Mouse (Mus musculus) liver, embryonic 13.5 days (tissue): Measurements from ENCODE around the gene B4galt1. TPM values are rescaled to one million over a fixed set of nuclear protein-coding genes. Genes with fewer than 3 reads are reported as not detected.

Experiments
- ATAC-seq: fragments of 200-750 bp; cut with Nextera tagmentation; 2 replicates; pipeline ENCODE4 v1.8.0; 2017; ENCODE audit warnings: low read depth, mild to moderate bottlenecking, moderate number of reproducible peaks, moderate library complexity
- DNase-seq: peaks from one replicate; pipeline ENCODE4 v3.0.0; 2022
- H3K27ac ChIP-seq: fragments of 300-500 bp; sonication (generic); 2 replicates; pipeline ENCODE4 v1.5.1; 2015; ENCODE audit warnings: moderate library complexity, mild to moderate bottlenecking, inconsistent platforms
- H3K27me3 ChIP-seq: fragments of 300-500 bp; sonication (generic); 2 replicates; pipeline ENCODE4 v1.6.1; 2015; ENCODE audit warnings: mild to moderate bottlenecking, inconsistent platforms
- H3K36me3 ChIP-seq: fragments of 300-500 bp; sonication (generic); 2 replicates; pipeline ENCODE4 v1.6.1; 2015; ENCODE audit warnings: mild to moderate bottlenecking, inconsistent platforms
- H3K4me1 ChIP-seq: fragments of 300-500 bp; sonication (generic); replicated peaks from 2 replicates; pipeline ENCODE4 v1.6.1; 2015; ENCODE audit warnings: inconsistent platforms
- H3K4me2 ChIP-seq: fragments of 300-500 bp; sonication (generic); 2 replicates; pipeline ENCODE4 v1.6.1; 2015; ENCODE audit warnings: inconsistent platforms, mild to moderate bottlenecking, moderate library complexity
- H3K4me3 ChIP-seq: fragments of 300-500 bp; sonication (generic); replicated peaks from 2 replicates; pipeline ENCODE4 v1.5.1; 2015; ENCODE audit warnings: mild to moderate bottlenecking, inconsistent platforms
- H3K9ac ChIP-seq: fragments of 300-500 bp; sonication (generic); 2 replicates; pipeline ENCODE4 v1.6.1; 2015; ENCODE audit warnings: mild to moderate bottlenecking, inconsistent platforms
- H3K9me3 ChIP-seq: fragments of 300-500 bp; sonication (generic); replicated peaks from 2 replicates; pipeline ENCODE4 v1.6.1; 2016; ENCODE audit warnings: inconsistent platforms
- WGBS: fragments of 180-500 bp; shearing (Covaris S2); methylation state at CpG from one replicate; pipeline ENCODE4 v1.1.7; 2015; ENCODE audit not compliant: insufficient replicate concordance; 5-methylcytosine and 5-hydroxymethylcytosine counted together
- polyA plus RNA-seq: library from polyadenylated mRNA; unstranded; fragments of >200 nt; fragmentation: Nextera tagmentation; extraction: Ambion mirVana; gene quantifications from 2 replicates; pipeline ENCODE4 v1.2.1, GENCODE M21; 2015

The B4galt1 gene
- polyA plus RNA-seq, 1 experiment from 2014 or later, result 29.9 TPM

DNA sequence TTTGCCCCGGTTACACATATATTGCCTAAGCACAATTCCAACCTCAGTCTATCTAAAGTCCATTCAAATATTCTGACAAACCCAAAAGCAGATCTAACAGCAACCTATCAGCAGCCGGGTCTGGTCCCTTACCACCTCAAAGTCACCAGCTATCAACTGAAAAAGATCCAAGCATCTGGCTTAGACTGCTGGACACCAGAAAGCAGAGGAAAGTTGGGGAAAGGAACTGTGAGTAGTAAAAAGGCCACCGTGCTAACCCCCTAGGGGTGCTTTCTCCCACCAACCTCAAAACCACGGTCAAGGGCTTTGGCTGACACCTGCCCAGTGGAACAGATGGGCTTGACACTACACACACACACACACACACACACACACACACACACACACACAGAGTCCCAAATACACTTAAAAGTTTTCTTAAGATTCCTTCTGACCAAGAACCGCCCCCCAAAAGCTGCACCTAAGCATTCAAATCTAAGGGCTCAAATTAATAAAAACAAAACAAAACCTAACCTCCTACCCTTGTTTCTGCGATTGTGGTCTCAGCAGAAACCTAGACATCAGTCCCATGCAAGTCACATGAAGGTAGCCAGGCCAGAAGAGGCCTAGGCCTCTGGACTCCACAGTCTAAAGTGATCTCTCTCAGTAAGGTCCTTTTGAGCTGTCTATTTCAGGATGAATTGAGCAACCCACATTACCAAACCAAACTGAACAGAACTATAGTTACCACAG lies 2.6 kb downstream of the B4galt1 start:
- H3K4me3 ChIP-seq, result peak overlapping the region; percentile 91
- H3K27ac ChIP-seq, result peak overlapping the region; percentile 95
- H3K9ac ChIP-seq, result peak overlapping the region; percentile 97
- peaks cover 13% of the 10 kb centered on the region for H3K36me3 ChIP-seq
- H3K9me3 ChIP-seq, result no peaks in the 10 kb centered on the region
- WGBS, result 29% methylated on average over 6 of the region's 6 CpGs
- peak overlapping the region; percentile 84 for H3K4me2 ChIP-seq
- no peak for DNase-seq
- ATAC-seq, result no peak; the same call in 1 of the 2 replicates
- H3K4me1 ChIP-seq, result peaks cover 79% of the 10 kb centered on the region
- no peaks in the 10 kb centered on the region for H3K27me3 ChIP-seq

DNA sequence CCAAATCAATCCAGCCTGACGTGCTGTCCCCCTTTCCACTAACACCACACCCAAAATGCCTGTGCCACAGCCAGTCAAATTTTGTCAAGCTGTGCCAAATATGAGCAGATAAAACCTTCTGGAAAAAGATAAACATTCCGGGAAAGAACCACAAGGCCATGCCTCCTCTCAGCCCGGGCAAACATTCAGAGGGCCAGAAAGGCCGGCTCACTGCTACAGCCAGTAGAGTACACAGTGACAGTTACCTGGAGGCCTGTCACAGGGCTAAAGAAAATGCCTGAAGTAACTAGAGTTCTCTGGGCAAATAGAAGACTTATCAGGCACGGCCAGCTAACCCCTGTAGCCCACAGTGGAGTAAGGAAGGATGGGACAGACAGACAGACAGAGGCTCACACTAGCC lies 3.2 kb downstream of the B4galt1 start:
- H3K9me3 ChIP-seq, result no peaks in the 10 kb centered on the region
- peaks cover 13% of the 10 kb centered on the region for H3K36me3 ChIP-seq
- ATAC-seq, result peak; percentile 39
- peak overlapping the region; percentile 84 for H3K4me2 ChIP-seq
- DNase-seq, result peak; percentile 72
- peaks cover 82% of the 10 kb centered on the region for H3K4me1 ChIP-seq
- H3K27me3 ChIP-seq, result no peaks in the 10 kb centered on the region
- H3K4me3 ChIP-seq, result peak overlapping the region; percentile 91
- H3K9ac ChIP-seq, result peak overlapping the region; percentile 97
- H3K27ac ChIP-seq, result peak overlapping the region; percentile 95
- WGBS, result 6% methylated on average over 5 of the region's 5 CpGs

DNA sequence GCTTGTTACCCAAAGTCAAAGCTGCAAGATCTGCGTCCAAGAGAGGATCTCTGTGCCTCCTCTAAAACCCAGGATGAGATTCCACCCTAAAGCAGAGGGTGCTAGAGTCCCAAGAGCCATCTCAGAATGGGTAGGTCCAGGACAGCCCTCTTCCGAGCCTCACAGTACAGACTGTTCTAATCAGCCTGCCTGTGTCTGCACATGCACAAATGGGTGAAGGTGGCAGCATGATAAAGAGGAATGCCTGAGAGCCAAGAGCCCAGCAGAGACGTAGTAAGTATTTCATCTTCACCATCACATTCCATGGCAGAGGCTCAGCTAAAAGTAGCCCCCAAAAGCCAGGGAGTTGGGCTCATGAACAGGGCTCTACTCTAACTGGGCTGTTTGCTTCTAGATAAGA lies 4.3 kb downstream of the B4galt1 start:
- H3K36me3 ChIP-seq, result peaks cover 24% of the 10 kb centered on the region
- peak; percentile 71 for ATAC-seq

DNA sequence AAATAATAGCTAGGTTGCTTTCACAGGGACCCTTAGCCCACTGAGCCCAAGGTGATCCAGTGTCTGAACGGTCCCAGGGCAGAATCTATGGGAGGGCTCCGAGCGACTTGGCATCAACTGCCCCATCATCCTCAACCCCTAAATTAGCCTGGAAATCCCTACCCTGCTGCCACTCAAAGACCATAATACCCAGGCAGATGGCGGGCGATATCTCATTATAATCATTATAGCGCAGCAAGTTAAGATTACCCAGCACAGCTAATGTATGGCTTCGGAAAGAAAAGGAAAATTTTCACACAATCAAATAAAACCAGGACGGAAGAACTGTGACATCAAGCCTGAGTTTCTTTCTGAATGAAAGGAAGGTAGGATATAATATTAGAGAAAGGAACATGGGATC lies 5.6 kb downstream of the B4galt1 start:
- Histone ChIP-seq H3K27me3 (no peaks in the 10 kb centered on the region), H3K4me3 (peak overlapping the region; percentile 91; the same call in 1 of the 2 replicates), H3K4me1 (peaks cover 90% of the 10 kb centered on the region), H3K9me3 (no peaks in the 10 kb centered on the region), H3K27ac (peak overlapping the region; percentile 95; the same call in 1 of the 2 replicates), H3K9ac (peak overlapping the region; percentile 97), H3K4me2 (peak overlapping the region; percentile 84), H3K36me3 (peaks cover 35% of the 10 kb centered on the region)
- ATAC-seq, result no peak
- WGBS, result 88% methylated on average over 8 of the region's 8 CpGs
- DNase-seq, result no peak

More for the DNA sequence above, 4.3 kb downstream of the B4galt1 start:
- Histone ChIP-seq H3K27me3 (no peaks in the 10 kb centered on the region), H3K4me3 (peak overlapping the region; percentile 91), H3K4me2 (peak overlapping the region; percentile 84), H3K4me1 (peaks cover 82% of the 10 kb centered on the region), H3K27ac (peak overlapping the region; percentile 95), H3K9ac (peak overlapping the region; percentile 97), H3K9me3 (no peaks in the 10 kb centered on the region)
- WGBS, result 21% methylated on average over 3 of the region's 3 CpGs
- DNase-seq, result peak; percentile 79

DNA sequence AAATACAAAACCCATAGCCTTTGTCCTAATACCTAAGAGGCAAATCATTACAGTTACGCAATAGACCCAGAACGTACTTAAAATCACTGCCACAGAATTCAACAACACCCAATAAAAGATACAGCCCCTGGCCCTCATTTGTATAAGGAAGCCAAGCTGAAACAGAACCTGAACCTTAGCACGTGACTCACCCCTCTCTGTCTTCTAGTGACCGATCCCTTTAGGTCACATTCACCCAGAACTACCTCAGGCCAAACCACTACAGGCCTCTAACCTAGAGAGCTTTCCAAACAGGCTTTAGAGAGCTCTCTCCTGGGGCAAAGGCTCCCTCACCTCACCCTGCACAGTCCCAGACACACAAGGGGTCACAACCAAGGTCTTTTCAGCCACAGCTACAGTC lies 6.6 kb downstream of the B4galt1 start:
- DNase-seq (no peak), ATAC-seq (no peak)
- Histone ChIP-seq H3K9ac (peak overlapping the region; percentile 97), H3K27me3 (no peaks in the 10 kb centered on the region), H3K9me3 (no peaks in the 10 kb centered on the region), H3K4me2 (peak overlapping the region; percentile 84), H3K27ac (peak overlapping the region; percentile 95), H3K4me3 (peak overlapping the region; percentile 21), H3K36me3 (peaks cover 35% of the 10 kb centered on the region), H3K4me1 (peaks cover 98% of the 10 kb centered on the region)
- WGBS, result 62% methylated on average over 4 of the region's 4 CpGs

DNA sequence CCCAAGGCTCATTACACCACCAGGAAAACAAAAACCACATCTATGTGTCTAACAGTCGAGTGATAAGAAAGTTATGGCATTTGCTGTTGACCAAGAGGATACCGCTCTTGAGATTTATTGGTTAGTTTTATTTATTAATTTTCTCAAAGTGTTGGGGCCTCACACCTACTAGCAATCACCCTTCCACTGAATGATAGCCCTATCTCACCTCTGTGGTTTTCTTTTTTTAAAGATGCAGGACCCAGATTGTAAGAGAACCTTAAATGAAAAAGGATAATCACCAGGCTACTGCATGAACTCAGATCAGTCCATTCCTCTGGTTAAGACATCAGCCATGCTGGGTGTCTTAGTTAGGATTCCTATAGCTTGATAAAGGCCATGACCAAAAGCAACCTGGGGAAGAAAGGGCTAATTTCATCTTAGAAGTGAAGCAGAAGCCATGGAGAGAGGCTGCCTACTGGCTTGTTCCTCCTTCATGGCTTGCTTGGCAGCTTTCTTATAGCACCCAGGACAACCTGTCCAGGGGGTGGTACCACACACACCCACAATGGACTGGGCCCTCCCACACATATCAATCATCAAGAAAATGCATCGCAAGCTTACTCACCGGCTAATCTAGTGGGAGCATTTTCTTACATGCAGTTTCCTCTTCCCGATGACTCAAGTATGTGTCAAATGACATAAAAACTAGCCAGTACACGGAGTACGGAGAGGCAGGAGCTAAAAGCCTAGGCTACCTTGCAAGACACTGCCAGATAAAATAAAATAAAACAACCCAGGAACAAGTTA lies 7.5 kb downstream of the B4galt1 start:
- peak; percentile 33 for DNase-seq
- H3K9me3 ChIP-seq, result no peaks in the 10 kb centered on the region
- peak overlapping the region; percentile 84 for H3K4me2 ChIP-seq
- peaks cover 94% of the 10 kb centered on the region for H3K4me1 ChIP-seq
- 0 out of 2 replicates have a peak, but pooled peaks have one; percentile 15 for ATAC-seq
- peak overlapping the region; percentile 21 for H3K4me3 ChIP-seq
- H3K27ac ChIP-seq, result peak overlapping the region; percentile 95
- WGBS, result 15% methylated on average over 7 of the region's 7 CpGs
- H3K27me3 ChIP-seq, result no peaks in the 10 kb centered on the region
- H3K36me3 ChIP-seq, result peaks cover 35% of the 10 kb centered on the region
- peak overlapping the region; percentile 97 for H3K9ac ChIP-seq

DNA sequence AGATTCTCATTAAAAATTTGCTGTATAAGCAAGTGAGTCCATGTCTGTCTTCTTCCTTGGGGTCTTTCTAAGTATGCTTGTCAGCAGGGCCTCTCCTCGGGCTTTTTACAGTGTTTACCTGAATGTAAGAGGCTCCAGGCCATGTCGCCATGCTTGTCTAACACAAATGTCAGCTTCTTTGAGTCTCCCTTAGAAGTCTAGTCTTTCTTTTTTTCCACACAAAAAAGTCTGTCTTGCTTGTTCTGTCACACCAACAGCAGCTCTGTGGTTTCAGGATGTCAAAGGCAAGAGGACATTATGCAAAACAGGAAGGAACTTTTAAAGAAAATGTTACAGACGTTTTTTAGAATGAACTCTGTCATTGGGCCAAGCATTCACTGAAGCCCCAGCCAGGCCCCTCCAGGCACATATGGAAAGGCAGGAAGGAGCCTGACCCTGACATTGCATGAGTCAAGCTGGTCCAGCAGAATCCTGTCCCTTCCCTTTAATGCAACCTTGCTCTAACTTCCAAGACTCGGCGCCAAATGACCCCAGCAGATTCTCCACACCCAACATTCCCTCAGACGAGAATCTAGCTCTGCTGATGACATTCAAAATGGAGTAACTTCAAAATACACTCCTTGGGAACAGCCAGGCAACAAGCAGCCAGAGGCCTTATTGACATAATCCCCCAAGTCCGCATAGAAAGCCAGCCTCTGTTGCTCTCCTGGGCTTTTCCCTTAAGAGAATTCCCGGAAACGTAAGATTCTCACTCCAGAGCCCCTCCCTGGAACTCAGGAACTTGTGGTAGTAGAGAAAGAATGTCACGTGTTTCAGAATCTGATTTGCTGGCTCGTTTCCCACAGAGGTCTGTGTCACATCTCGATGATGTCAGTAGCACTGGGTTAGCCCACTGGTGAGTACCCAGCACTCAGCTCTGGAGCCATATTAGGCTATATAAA lies 8.7 kb downstream of the B4galt1 start:
- H3K9ac ChIP-seq, result peak overlapping the region; percentile 37; the same call in 1 of the 2 replicates
- H3K4me2 ChIP-seq, result peak overlapping the region; percentile 84
- ATAC-seq (no peak), DNase-seq (no peak)
- peaks cover 40% of the 10 kb centered on the region for H3K36me3 ChIP-seq
- 38% methylated on average over 12 of the region's 12 CpGs for WGBS
- H3K4me3 ChIP-seq, result no peak overlapping the region
- H3K27me3 ChIP-seq, result no peaks in the 10 kb centered on the region
- peaks cover 93% of the 10 kb centered on the region for H3K4me1 ChIP-seq
- peak overlapping the region; percentile 95 for H3K27ac ChIP-seq
- no peaks in the 10 kb centered on the region for H3K9me3 ChIP-seq

DNA sequence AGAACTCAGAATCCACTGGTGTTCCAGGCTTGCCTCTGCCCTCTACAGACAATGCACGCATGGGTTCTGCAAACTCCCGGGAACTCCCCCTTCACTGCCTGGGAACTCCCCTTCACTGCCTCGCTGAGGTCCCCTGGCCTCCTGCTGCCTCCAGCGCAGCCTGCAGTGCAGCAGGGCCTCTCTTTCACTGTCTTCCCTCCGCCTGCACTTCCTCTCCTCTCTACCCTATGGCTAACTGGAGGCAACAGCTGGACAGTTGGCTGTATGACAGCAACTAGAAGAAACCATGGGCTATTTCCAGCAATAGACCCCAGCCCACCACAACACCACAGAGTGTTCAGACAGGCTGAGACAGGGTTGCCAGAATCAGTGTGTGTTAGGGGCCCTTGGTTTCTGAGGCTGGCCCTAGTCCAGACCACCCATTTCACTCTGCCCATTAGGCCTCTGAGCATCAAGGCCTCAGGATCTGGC lies 9.5 kb downstream of the B4galt1 start:
- H3K4me2 ChIP-seq, result peak overlapping the region; percentile 15; the same call in 1 of the 2 replicates
- H3K27ac ChIP-seq, result peak overlapping the region; percentile 95
- H3K4me3 ChIP-seq, result no peak overlapping the region
- H3K9me3 ChIP-seq, result no peaks in the 10 kb centered on the region
- WGBS, result 20% methylated on average over 5 of the region's 5 CpGs
- ATAC-seq, result peak; percentile 30; the same call in 1 of the 2 replicates
- peaks cover 93% of the 10 kb centered on the region for H3K4me1 ChIP-seq
- H3K36me3 ChIP-seq, result peaks cover 44% of the 10 kb centered on the region
- DNase-seq, result no peak
- H3K9ac ChIP-seq, result peak overlapping the region; percentile 37; the same call in 1 of the 2 replicates
- no peaks in the 10 kb centered on the region for H3K27me3 ChIP-seq

DNA sequence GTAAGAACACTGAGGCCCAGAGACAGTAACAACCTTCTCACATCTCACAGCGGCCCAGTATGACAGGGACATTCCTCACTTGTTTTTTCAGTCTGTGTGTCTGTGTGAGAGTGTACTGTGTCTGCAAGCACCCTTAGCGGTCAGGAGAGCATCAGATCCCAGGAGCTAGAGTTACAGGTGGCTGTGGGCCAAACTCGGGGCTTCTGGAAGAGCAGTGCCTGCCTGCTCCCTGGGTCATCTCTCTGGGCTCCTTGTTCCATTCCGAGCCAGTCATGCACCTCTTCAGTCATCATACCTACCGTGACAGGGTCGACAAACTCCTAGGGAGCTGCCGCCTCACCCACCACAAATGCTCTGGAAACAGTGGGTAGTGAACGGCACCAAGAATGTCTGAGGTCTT lies 10.1 kb downstream of the B4galt1 start:
- Histone ChIP-seq H3K9ac (peak overlapping the region; percentile 37; the same call in 1 of the 2 replicates), H3K4me3 (no peak overlapping the region), H3K4me1 (peaks cover 93% of the 10 kb centered on the region), H3K27ac (peak overlapping the region; percentile 95), H3K9me3 (no peaks in the 10 kb centered on the region), H3K36me3 (peaks cover 49% of the 10 kb centered on the region), H3K4me2 (peak overlapping the region; percentile 15; the same call in 1 of the 2 replicates), H3K27me3 (no peaks in the 10 kb centered on the region)
- ATAC-seq (no peak), DNase-seq (no peak)
- WGBS, result 79% methylated on average over 8 of the region's 8 CpGs

DNA sequence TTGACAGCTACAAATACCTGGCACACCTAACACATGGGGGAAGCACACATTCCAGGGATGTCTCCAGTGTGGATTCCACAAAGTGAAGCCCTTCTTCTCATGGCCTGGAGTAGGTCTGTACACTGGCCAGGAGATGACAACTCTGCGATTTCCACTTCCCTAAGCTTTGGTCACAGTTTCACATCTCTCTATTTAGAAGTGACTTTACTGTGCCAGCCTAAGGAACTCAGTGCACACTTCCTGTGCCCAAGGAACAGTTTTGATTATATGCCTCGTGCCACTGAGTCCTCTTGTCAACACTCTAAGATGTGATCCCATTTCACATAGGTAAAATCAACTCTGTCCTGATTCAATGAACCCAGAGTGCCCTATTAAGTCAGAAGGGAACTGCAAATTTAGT lies 13.4 kb downstream of the B4galt1 start:
- ATAC-seq (no peak), DNase-seq (no peak)
- no peaks in the 10 kb centered on the region for H3K27me3 ChIP-seq
- no peak overlapping the region for H3K9ac ChIP-seq
- no peaks in the 10 kb centered on the region for H3K9me3 ChIP-seq
- no peak overlapping the region for H3K4me2 ChIP-seq
- WGBS, result 66% methylated on average over 2 of the region's 2 CpGs
- H3K36me3 ChIP-seq, result peaks cover 39% of the 10 kb centered on the region
- no peak overlapping the region for H3K4me3 ChIP-seq
- 0 out of 2 replicates have a peak overlapping the region, but pooled peaks have one; percentile 35 for H3K27ac ChIP-seq
- peaks cover 91% of the 10 kb centered on the region for H3K4me1 ChIP-seq
